Mouse (Mus musculus): ENCODE results near the gene Med20. TPM values are rescaled to one million over a fixed set of nuclear protein-coding genes. Genes with fewer than 3 reads are reported as not detected.
A peak's percentile ranks its signal among the peaks of the same experiment; 100 is the strongest.
"Not testable (repeated sequence)": the region's sequence is repeated elsewhere in the genome, so short reads cannot be mapped to it uniquely, and the experiment has no call there.

The Med20 gene
- total RNA-seq, 2 experiments from 2014 or later, result 16.0 to 16.2 TPM

- DNase-seq, result no peak
Observed at GRCm38 (mm10) chr17:47626031-47626430, 14.6 kb downstream of the Med20 start.

- no peak for DNase-seq
Observed at GRCm38 (mm10) chr17:47627791-47628190, 16.4 kb downstream of the Med20 start.

- peak; percentile 94 for DNase-seq
Observed at GRCm38 (mm10) chr17:47628851-47629676, 17.7 kb downstream of the Med20 start.

GRCm38 (mm10) chr17:47629717-47630677, 18.6 kb downstream of the Med20 start:
- peak; percentile 34 for DNase-seq

GRCm38 (mm10) chr17:47630678-47631065, 19.3 kb downstream of the Med20 start, which contains the start of gene Usp49:
TSS of gene Usp49 (plus strand) at chr17:47630690.
- DNase-seq, result no peak

GRCm38 (mm10) chr17:47632181-47632840, 20.9 kb downstream of the Med20 start:
- DNase-seq, result no peak

GRCm38 (mm10) chr17:47633999-47634770, 22.8 kb downstream of the Med20 start:
- no peak for DNase-seq

GRCm38 (mm10) chr17:47642992-47643391, 31.6 kb downstream of the Med20 start:
- no peak for DNase-seq

GRCm38 (mm10) chr17:47646683-47647082, 35.3 kb downstream of the Med20 start:
- DNase-seq, result peak; percentile 42

- no peak for DNase-seq
Observed at GRCm38 (mm10) chr17:47648966-47649365, 37.6 kb downstream of the Med20 start.

GRCm38 (mm10) chr17:47651953-47652352, 40.6 kb downstream of the Med20 start:
- DNase-seq, result no peak

GRCm38 (mm10) chr17:47654346-47654745, 43.0 kb downstream of the Med20 start:
- not testable (repeated sequence) for DNase-seq

GRCm38 (mm10) chr17:47655697-47656096, 44.3 kb downstream of the Med20 start:
- no peak for DNase-seq

- no peak for DNase-seq
Observed at GRCm38 (mm10) chr17:47657901-47658300, 46.5 kb downstream of the Med20 start.

- no peak for DNase-seq
Observed at GRCm38 (mm10) chr17:47658741-47659243, 47.4 kb downstream of the Med20 start.

- no peak for DNase-seq
Observed at GRCm38 (mm10) chr17:47663009-47663713, 51.8 kb downstream of the Med20 start.

GRCm38 (mm10) chr17:47664474-47664873, 53.1 kb downstream of the Med20 start:
- DNase-seq, result no peak

- DNase-seq, result no peak
Observed at GRCm38 (mm10) chr17:47669166-47669565, 57.8 kb downstream of the Med20 start.

GRCm38 (mm10) chr17:47671988-47672310, 60.6 kb downstream of the Med20 start:
- no peak for DNase-seq

GRCm38 (mm10) chr17:47672311-47673111, 61.1 kb downstream of the Med20 start:
- DNase-seq, result peak; percentile 78

Measured in gastrocnemius, postnatal 25 days (tissue).